9 mouse cellular contexts compared by ENCODE assay signal in genomic region chr1:125676790-125677273, GRCm38 (mm10). TPM values are rescaled to one million over a fixed set of nuclear protein-coding genes. Genes with fewer than 3 reads are reported as not detected.
DNase-seq lines count a peak whose midpoint lies in the region; ATAC-seq lines count a peak whose summit lies in the region.
"Had no signal": no experiment of that assay in that cellular context is flagged by ENCODE, and none has a peak within 500 bp of the region (broad histone marks: within the 10 kb centered on the region; RNA-seq: fewer than 3 reads in every experiment).

Gene Gpr39, plus strand, starts transcription at chr1:125676995.

- peak; percentile 97 for ATAC-seq in kidney, embryonic 15.5 days (replicated peaks; ENCODE audit: low FRiP score)
- ATAC-seq in midbrain, embryonic 13.5 days: no peak

- DNase-seq in Muller cell, postnatal 12 days (ENCODE audit: inconsistent ontology term): peak; percentile 91
- DNase-seq in fibroblast of lung, adult 2 months (ENCODE audit: low read depth): peak; percentile 89
- DNase-seq in lung, postnatal 14 days: peak; percentile 66
- DNase-seq in yolk sac, embryonic 10.5 days (ENCODE audit: low spot score): peak; percentile 90
- no peak for DNase-seq in thymus, postnatal 14 days
- no peak for DNase-seq in layer of hippocampus, postnatal 25 days (ENCODE audit: extremely low spot score in 1 of 2, low spot score in 1 of 2)

- peaks cover 22% of the 10 kb centered on the region for H3K4me1 ChIP-seq in kidney, embryonic 15.5 days
- H3K4me1 ChIP-seq in midbrain, embryonic 13.5 days (replicated peaks): no peaks in the 10 kb centered on the region
- H3K4me1 ChIP-seq: neural tube, embryonic 12.5 days had no signal

- H3K4me2 ChIP-seq in kidney, embryonic 15.5 days: peak within 1 kb of the TSS; percentile 52
- H3K4me2 ChIP-seq in midbrain, embryonic 13.5 days (replicated peaks): no peak within 1 kb of the TSS
- H3K4me2 ChIP-seq: neural tube, embryonic 12.5 days had no signal

- H3K36me3 ChIP-seq in kidney, embryonic 15.5 days: no peaks in the 10 kb centered on the region
- no peaks in the 10 kb centered on the region for H3K36me3 ChIP-seq in midbrain, embryonic 13.5 days
- H3K36me3 ChIP-seq: neural tube, embryonic 12.5 days had no signal

- H3K27me3 ChIP-seq in kidney, embryonic 15.5 days: no peaks in the 10 kb centered on the region
- no peaks in the 10 kb centered on the region for H3K27me3 ChIP-seq in midbrain, embryonic 13.5 days
- H3K27me3 ChIP-seq: neural tube, embryonic 12.5 days had no signal

- H3K9me3 ChIP-seq in kidney, embryonic 15.5 days (replicated peaks): no peaks in the 10 kb centered on the region
- H3K9me3 ChIP-seq in midbrain, embryonic 13.5 days: no peaks in the 10 kb centered on the region
- H3K9me3 ChIP-seq: neural tube, embryonic 12.5 days had no signal

- peak within 1 kb of the TSS; percentile 37 for H3K4me3 ChIP-seq in kidney, embryonic 15.5 days (replicated peaks)
- no peak within 1 kb of the TSS for H3K4me3 ChIP-seq in midbrain, embryonic 13.5 days (replicated peaks)
- H3K4me3 ChIP-seq: neural tube, embryonic 12.5 days had no signal

- 31% methylated on average over 15 of the region's 15 CpGs for WGBS in kidney, embryonic 15.5 days
- 70% methylated on average over 15 of the region's 15 CpGs for WGBS in midbrain, embryonic 13.5 days

- peak within 1 kb of the TSS; percentile 88 for H3K27ac ChIP-seq in kidney, embryonic 15.5 days
- H3K27ac ChIP-seq in midbrain, embryonic 13.5 days: no peak within 1 kb of the TSS
- H3K27ac ChIP-seq: neural tube, embryonic 12.5 days had no signal

- no peak within 1 kb of the TSS for H3K9ac ChIP-seq in kidney, embryonic 15.5 days
- no peak within 1 kb of the TSS for H3K9ac ChIP-seq in midbrain, embryonic 13.5 days (replicated peaks)
- H3K9ac ChIP-seq: neural tube, embryonic 12.5 days had no signal

RNA-seq across cellular contexts. Expression of gene Gpr39, which starts in this region (rescaled TPM):
- polyA plus RNA-seq in kidney, embryonic 15.5 days (2015; fragmentation: Nextera tagmentation; extraction: Ambion mirVana): 3.6 TPM in 2 replicates
- under 1 TPM; 0.33 to 0.34 TPM for total RNA-seq in layer of hippocampus, postnatal 25 days (2021)
- polyA plus RNA-seq in midbrain, embryonic 13.5 days (2015; fragmentation: Nextera tagmentation; extraction: Ambion mirVana): not detected in 2 replicates
- polyA plus RNA-seq: neural tube, embryonic 12.5 days had no signal

Comparison
In these comparisons a context has a peak if more than half of its experiments do, and no peak if none do; other contexts are left out.
1. DNase-seq: peak in Muller cell, postnatal 12 days (single experiment), fibroblast of lung, adult 2 months (single experiment), lung, postnatal 14 days (single experiment) and yolk sac, embryonic 10.5 days (single experiment); none in thymus, postnatal 14 days (single experiment) and layer of hippocampus, postnatal 25 days (0 of 2).